Mouse (Mus musculus) CD4-positive helper T cell, adult 2 months (primary cell): ENCODE results near the gene Tgfbr2.
A peak's percentile ranks its signal among the peaks of the same experiment; 100 is the strongest.

Experiments used
- DNase-seq: peaks from one replicate; pipeline ENCODE4 v3.0.0-alpha.2; 2012; ENCODE audit warnings: low read depth, missing footprints, low spot score

Gene Tgfbr2

GRCm38 (mm10) chr9:116160067-116160466, 15.1 kb downstream of the Tgfbr2 start:
- DNase-seq: peak; percentile 39

- DNase-seq: no peak
Observed at GRCm38 (mm10) chr9:116156501-116156900, 18.7 kb downstream of the Tgfbr2 start.

DNA sequence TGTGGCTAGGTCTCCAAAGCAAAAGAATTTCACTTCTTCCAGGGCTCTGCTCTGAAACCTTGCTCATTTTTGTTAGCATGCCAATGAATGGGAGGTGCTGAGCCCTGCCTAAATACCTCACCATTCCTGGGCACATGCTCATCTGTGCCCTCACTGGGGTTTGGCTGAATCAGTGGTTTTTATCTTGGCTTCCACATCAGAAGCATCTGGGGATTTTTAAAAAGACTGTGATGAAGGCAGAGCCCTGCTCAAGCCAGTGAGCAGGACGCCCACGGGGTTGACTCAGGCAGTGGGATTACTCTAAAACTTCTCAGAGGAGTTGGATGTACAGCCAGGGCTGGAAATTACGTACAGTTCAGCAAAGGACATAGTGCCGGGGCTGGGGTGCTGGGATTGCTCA, 22.3 kb downstream of the Tgfbr2 start:
- DNase-seq: peak; percentile 59

DNA sequence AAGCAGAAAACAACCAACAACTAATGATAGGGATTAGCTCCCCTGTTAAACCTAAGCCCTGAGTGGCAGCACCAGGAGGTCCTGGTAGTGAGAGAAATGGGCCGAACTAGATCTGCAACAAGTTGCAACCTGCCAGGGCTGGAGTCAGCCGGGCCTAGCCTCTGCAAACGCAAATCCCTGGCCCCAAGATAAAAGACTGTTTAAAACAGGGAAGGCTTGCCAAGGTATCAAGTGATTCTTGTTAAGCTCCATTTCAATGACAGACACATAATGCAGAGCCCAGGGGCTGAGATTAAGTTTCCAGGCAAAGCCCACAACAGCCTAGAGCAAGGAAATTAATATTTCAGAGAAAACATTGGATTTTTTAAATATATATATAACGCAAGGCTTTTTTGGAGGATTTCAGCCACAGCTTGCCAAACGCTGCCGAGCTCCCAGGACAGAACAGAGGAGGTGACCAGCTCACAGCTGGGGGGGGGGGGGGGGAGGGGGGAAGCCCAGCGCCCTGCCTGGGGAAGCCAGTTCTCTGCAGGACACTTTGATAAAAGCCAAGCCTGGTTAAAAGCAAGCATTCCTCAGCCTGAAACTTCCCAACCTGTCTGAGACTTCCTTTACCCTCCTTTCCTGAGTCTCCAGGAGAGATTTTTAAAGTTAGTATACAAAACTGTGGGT, 24.3 kb downstream of the Tgfbr2 start:
- no peak for DNase-seq

DNA sequence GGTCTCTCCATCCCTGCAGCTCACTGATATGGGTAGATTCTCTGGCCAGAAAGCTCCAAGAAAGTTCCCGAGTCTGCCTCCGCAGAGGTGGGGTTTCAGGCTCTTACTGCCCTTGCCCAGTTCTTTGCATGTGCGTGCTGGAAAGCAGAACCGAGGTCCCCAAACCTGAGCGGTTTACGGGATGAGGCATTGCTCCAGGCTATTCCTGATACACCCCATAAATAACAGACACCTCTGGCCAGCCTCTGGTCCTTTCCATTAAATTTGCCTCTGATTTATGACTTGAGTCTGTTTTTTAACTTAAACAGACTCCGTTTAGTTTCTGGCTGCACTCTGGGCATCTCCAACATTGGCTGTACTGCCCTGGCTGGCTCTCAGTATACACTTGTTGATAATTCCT, 26.4 kb downstream of the Tgfbr2 start:
- DNase-seq: no peak

GRCm38 (mm10) chr9:116146235-116146634, 28.9 kb downstream of the Tgfbr2 start:
- DNase-seq: no peak

GRCm38 (mm10) chr9:116145231-116145641, 29.9 kb downstream of the Tgfbr2 start:
- peak; percentile 79 for DNase-seq

DNA sequence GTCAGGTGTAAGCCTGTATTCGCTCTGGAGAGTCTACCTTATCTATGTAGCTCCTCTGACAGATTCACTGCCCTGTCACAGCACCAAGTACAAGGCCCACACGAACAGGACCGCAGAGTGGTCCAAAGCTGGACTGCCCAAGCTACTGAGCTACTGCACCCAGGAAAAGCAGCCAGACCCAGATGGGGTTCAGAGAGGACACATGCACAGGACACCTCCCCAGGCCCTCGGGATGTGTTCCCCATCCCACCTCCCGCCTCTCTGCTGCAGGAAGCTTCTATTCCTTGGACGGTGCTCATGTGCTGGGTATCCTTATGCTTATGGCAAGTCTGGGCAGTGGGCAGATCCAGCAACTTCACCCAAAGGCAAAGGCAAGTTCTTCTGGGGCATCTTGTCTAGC, 34.7 kb downstream of the Tgfbr2 start:
- DNase-seq: no peak

DNA sequence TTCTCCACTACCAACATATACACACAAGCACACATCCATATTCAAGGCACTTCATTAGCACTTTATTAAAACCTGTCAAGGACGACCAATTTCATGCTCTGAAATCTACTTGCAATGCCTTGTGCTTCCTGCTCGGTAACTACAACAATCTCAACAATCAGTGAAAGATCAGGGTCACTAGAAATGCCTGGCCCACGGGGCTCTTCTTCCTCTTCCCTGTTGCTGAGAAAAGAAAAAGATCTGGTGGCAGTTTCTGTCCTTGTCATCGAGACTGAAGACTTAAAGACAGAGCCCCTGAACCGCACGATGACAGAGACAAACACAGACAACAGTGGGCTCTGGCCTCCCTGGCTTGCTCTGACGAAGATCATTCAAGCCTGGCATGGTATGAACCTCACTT, 35.6 kb downstream of the Tgfbr2 start:
- DNase-seq: no peak

GRCm38 (mm10) chr9:116138595-116139134, 36.5 kb downstream of the Tgfbr2 start:
- DNase-seq: peak; percentile 52

GRCm38 (mm10) chr9:116137645-116138044, 37.5 kb downstream of the Tgfbr2 start:
- no peak for DNase-seq

DNA sequence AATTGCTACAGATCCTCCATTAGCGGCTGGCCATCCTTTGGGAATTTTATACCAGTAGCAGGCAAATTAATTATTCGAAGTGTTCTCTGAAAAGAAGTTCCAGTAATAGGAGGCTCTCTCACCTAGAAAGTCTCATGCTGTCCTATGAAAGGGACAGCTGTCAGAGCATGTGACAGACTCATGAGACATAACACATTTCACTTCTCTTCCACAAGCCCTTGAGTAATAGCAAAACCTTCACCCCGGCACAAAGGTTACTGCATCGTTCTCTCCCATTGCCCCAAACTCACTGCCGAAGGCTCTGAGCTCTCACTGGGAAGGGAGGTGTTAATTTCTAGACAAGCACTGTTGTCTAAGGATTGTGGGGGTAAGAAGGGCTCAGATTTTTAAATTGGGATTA, 38.3 kb downstream of the Tgfbr2 start:
- DNase-seq: no peak

DNA sequence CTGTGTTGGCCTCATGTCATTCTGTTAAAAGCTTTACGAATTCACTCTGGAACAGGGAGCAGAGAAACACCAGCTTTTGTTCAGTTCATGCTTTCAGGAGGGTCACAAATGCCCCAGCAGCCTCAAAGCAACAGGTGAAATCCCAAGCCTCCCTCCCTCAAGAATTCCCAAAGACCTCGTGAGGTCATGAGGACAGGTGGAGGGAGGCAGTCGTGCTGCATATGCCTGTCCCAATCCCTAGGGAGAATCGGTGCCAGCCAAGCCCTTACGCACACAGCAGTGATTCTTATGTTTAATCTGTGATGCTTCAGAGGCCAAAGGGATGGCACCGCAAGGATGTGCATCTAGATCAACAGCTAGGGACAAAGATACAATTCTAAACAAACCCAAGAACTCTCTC, 39.0 kb downstream of the Tgfbr2 start:
- DNase-seq: no peak

DNA sequence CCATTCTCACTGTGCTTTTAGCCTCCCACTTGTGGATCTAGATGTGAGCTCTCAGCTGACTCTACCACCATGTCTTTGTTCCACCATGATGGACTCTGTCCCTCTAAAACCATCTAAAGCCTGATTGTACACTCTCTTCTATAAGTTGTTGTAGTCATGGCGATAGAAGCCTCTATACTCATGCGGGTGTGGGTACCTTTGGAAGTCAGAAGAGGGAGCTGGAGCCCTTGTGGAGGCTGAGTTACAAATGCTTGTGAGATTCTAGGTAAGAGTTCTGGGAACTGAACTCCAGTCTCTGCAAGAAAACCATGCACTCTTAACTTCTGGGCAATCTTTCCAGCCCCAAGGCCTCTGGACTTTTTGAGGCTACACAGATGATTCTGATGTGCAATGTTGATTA, 40.7 kb downstream of the Tgfbr2 start:
- peak; percentile 48 for DNase-seq

- no peak for DNase-seq
Observed at GRCm38 (mm10) chr9:116133312-116133980, 41.7 kb downstream of the Tgfbr2 start.

DNA sequence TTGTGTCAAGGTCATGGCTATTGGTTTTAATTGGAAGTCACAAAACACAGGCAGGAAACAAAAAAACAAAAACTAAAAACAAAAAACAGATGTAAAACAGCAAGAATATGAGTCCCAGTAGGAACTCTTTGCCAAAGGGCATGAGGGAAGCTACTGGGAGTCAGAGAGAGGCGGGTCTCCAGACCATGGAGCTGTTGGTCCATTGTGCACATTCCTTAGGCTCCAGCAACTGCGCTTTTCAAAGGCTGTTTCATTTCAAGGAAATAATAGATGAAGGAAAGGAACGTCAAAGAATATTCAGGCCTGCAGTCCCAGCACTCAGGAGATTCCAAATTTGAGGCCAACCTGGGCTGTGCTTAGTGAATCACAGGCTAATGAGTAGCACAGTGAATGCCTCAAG, 46.3 kb downstream of the Tgfbr2 start:
- no peak for DNase-seq

DNA sequence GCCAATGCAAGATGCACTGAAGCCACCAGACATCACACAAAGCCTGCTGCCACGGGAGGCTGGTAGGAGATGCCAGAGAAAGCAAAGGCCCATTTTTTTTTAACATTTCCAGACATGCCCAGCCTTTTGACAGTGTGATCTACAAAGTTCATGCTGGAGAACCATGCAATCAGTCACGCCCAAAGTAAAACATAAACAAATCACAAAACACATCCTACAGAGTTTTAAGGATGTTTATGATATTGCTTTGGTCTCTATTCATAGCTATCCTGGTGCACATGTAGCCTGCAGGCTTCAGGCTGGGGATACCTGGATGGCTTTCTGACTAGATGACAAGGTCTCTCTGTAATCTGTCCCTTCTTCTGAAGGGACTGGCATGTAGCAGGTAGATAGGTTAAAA, 46.8 kb downstream of the Tgfbr2 start:
- no peak for DNase-seq

DNA sequence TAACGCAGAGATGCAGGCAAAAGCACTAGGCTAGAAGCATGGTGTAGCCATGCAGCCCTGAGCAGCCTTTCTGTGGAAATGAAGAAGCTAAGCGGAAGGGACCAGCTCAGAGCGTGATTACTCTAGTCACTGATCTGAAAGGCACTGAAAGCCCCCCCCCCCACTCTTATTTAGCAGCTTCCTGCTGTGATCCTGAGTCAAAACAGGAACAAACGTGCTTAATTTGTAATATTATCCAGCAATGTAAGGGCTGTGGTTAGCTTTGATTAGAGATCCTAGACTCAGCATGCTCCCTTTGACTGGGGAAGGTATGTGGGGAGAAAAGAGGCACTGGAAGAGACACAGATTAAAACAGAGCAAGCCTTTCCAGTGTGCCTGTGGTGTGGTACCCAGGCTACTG, 48.7 kb downstream of the Tgfbr2 start:
- DNase-seq: no peak

GRCm38 (mm10) chr9:116122969-116123589, 52.1 kb downstream of the Tgfbr2 start:
- peak; percentile 73 for DNase-seq

- DNase-seq: no peak
Observed at GRCm38 (mm10) chr9:116122544-116122943, 52.6 kb downstream of the Tgfbr2 start.

DNA sequence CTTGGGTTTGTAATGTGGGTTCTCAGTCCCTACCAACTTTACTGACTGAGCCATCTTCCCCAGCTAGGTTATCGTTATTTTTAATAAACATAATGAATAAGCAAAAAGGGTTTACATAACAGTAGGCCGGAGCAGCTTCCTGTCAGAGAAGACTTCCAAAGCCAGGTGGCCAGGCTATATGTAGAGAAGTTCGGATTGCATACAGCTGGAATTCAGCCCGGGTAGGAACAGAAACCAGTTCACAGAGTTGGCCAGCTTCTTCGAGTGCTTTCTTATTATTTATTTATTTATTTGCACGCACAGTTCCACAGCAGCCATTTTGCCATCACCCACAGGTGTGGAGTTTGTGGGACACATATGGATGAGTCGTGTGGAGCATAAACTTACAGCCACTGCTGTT, 53.7 kb downstream of the Tgfbr2 start:
- DNase-seq: no peak

DNA sequence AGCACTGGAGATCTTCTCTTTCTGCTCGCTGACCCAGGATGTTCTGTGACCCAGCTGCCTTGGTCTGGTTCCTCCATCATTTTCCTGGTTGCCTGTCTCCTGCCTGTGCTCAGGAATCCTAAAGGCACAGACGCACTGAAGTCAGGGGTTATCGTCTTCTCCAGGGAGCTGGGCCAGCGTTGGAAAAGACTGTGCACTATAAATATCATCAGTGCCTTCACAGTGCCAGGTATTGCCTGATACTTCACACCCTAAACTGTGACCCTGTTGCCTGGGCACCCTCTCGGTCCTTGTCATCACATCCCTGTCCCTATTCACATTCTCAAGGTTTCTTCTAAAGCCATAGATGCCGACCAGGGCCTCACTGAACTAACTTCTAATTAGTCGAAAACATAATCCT, 55.2 kb downstream of the Tgfbr2 start:
- DNase-seq: no peak
